Mouse (Mus musculus): ENCODE measurements around the gene Nfatc4. TPM values are rescaled to one million over a fixed set of nuclear protein-coding genes. Genes with fewer than 3 reads are reported as not detected.

Gene Nfatc4
- polyA plus RNA-seq, 1 experiment from 2014 or later, result 0.67 TPM

DNA sequence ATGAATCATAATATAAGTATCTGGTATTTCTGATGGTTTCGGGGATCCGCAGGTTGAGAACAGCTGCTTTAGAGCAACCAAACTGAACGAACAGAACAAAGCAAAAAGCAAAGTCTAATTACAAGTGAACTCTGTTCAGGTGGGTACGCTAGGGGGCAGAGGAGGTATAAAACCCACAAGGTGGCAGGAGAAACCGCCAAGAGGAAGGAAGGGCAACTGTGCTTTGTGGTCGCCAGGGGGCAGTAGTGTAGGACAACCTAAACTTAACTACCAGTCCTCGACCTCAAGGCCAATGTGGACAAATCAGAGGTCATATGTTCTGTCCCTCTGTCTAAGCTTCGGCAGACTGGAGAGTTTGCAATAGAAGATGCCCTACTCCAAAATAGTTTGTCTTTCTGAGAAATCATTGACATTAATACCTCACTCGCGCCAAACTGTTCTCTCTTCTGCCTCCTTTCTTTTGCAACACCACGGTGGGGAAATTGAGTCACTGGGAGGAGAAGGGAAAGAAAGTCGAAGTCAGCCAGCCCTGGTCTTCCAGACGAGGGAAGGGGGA, 431 bp upstream of the Nfatc4 start:
- H3K9me3 ChIP-seq (replicated peaks), result no peaks in the 10 kb centered on the region
- H3K4me2 ChIP-seq, result peak overlapping the region; percentile 76
- no peak overlapping the region for H3K9ac ChIP-seq
- peak overlapping the region; percentile 20; the same call in 1 of the 2 replicates for H3K27ac ChIP-seq (replicated peaks)
- peak overlapping the region; percentile 55 for H3K4me3 ChIP-seq (replicated peaks)
- 4% methylated on average over 13 of the region's 13 CpGs for WGBS (ENCODE audit: insufficient replicate concordance)
- peaks cover 66% of the 10 kb centered on the region for H3K27me3 ChIP-seq
- H3K36me3 ChIP-seq (replicated peaks), result no peaks in the 10 kb centered on the region
- ATAC-seq (ENCODE audit: insufficient read depth), result no peak
- peaks cover 23% of the 10 kb centered on the region for H3K4me1 ChIP-seq (replicated peaks)

DNA sequence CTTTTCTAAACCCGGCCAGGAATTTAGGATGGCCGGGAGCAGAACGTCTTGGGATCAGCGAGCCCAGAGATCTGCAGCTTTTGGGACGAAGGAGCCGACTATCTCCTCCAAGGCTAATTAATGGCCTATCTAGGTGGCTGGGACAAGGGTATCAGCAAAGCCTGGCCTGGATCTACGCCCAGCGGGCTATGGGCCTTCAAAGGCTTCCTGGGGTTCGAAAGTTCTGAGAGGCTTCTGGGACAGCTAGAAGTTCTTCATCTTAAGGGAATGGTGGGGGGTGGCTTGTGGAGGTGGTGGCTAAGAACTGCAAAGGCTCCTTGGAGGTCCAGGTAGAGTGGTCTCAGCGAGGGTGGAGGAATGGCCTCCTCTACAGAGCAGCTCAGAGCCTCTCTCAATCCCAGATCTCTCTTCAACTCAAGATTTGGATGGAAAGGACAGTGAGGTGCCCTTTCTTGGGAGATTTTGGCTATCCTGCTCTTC, 1.1 kb downstream of the Nfatc4 start:
- Histone ChIP-seq H3K27me3 (peaks cover 80% of the 10 kb centered on the region), H3K4me1 (replicated peaks) (peaks cover 23% of the 10 kb centered on the region), H3K9ac (no peak overlapping the region), H3K36me3 (replicated peaks) (no peaks in the 10 kb centered on the region), H3K4me2 (peak overlapping the region; percentile 76), H3K9me3 (replicated peaks) (no peaks in the 10 kb centered on the region), H3K4me3 (replicated peaks) (peak overlapping the region; percentile 55), H3K27ac (replicated peaks) (no peak overlapping the region)
- no peak for ATAC-seq (ENCODE audit: insufficient read depth)
- WGBS (ENCODE audit: insufficient replicate concordance), result 13% methylated on average over 10 of the region's 10 CpGs

GRCm38 (mm10) chr14:55824481-55825215, 1.7 kb downstream of the Nfatc4 start:
- H3K27me3 ChIP-seq, result peaks cover 86% of the 10 kb centered on the region
- ATAC-seq (ENCODE audit: insufficient read depth), result no peak
- WGBS (ENCODE audit: insufficient replicate concordance), result 7% methylated on average over 32 of the region's 32 CpGs
- peak overlapping the region; percentile 26 for H3K4me3 ChIP-seq (replicated peaks)
- H3K9ac ChIP-seq, result no peak overlapping the region
- H3K4me2 ChIP-seq, result peak overlapping the region; percentile 76
- peaks cover 23% of the 10 kb centered on the region for H3K4me1 ChIP-seq (replicated peaks)
- no peak overlapping the region for H3K27ac ChIP-seq (replicated peaks)
- no peaks in the 10 kb centered on the region for H3K36me3 ChIP-seq (replicated peaks)
- H3K9me3 ChIP-seq (replicated peaks), result no peaks in the 10 kb centered on the region

- Histone ChIP-seq H3K4me3 (replicated peaks) (peak overlapping the region; percentile 26), H3K27ac (replicated peaks) (no peak overlapping the region), H3K9me3 (replicated peaks) (no peaks in the 10 kb centered on the region), H3K27me3 (peaks cover 89% of the 10 kb centered on the region), H3K9ac (no peak overlapping the region), H3K4me1 (replicated peaks) (peaks cover 23% of the 10 kb centered on the region), H3K36me3 (replicated peaks) (no peaks in the 10 kb centered on the region), H3K4me2 (peak overlapping the region; percentile 76)
- under 1% methylated on average over 28 of the region's 37 CpGs for WGBS (ENCODE audit: insufficient replicate concordance)
- ATAC-seq (ENCODE audit: insufficient read depth), result no peak
Observed at GRCm38 (mm10) chr14:55825216-55826051, 2.5 kb downstream of the Nfatc4 start.

DNA sequence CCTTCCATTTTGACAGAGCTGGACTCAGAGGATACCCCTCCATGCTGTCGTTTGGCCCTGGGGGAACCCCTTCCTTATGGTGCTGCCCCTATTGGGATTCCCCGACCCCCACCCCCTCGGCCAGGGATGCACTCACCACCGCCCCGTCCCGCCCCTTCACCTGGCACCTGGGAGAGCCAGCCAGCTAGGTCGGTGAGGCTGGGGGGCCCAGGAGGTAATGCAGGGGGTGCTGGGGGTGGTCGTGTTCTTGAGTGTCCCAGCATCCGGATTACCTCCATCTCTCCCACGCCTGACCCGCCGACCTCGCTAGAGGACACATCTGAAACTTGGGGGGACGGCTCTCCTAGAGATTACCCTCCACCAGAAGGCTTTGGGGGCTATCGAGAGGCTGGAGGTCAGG, 3.2 kb downstream of the Nfatc4 start:
- Histone ChIP-seq H3K4me1 (replicated peaks) (peaks cover 23% of the 10 kb centered on the region), H3K9me3 (replicated peaks) (no peaks in the 10 kb centered on the region), H3K36me3 (replicated peaks) (no peaks in the 10 kb centered on the region), H3K27ac (replicated peaks) (no peak overlapping the region), H3K9ac (no peak overlapping the region), H3K4me3 (replicated peaks) (no peak overlapping the region), H3K27me3 (peaks cover 89% of the 10 kb centered on the region), H3K4me2 (peak overlapping the region; percentile 76; the same call in 1 of the 2 replicates)
- WGBS (ENCODE audit: insufficient replicate concordance), result 12% methylated on average over 15 of the region's 15 CpGs
- ATAC-seq (ENCODE audit: insufficient read depth), result no peak

DNA sequence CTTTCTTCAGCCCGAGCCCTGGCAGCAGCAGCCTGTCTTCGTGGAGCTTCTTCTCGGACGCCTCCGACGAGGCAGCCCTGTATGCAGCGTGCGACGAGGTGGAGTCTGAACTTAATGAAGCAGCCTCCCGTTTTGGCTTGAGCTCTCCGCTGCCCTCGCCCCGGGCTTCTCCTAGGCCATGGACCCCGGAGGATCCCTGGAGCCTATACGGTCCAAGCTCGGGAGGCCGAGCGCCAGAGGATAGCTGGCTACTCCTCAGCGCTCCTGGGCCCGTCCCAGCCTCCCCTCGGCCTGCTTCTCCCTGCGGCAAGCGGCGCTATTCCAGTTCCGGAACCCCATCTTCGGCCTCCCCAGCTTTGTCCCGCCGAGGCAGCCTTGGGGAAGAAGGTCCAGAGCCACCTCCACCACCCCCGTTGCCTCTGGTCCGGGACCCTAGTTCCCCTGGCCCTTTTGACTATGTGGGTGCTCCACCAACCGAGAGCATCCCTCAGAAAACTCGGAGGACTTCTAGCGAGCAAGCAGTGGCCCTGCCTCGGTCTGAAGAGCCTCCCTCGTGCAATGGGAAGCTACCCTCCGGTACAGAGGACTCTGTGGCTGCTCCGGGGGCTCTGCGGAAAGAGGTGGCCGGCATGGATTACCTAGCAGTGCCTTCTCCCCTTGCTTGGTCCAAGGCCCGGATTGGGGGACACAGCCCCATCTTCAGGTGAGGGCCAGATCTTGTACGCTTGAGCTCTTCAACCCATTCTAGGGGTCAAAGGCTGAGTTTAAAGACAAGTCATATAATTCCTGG, 3.8 kb downstream of the Nfatc4 start:
- Histone ChIP-seq H3K4me1 (replicated peaks) (peaks cover 23% of the 10 kb centered on the region), H3K9ac (no peak overlapping the region), H3K4me3 (replicated peaks) (no peak overlapping the region), H3K27ac (replicated peaks) (no peak overlapping the region), H3K27me3 (peaks cover 89% of the 10 kb centered on the region), H3K4me2 (peak overlapping the region; percentile 76; the same call in 1 of the 2 replicates), H3K36me3 (replicated peaks) (no peaks in the 10 kb centered on the region), H3K9me3 (replicated peaks) (no peaks in the 10 kb centered on the region)
- 24% methylated on average over 41 of the region's 41 CpGs for WGBS (ENCODE audit: insufficient replicate concordance)
- ATAC-seq (ENCODE audit: insufficient read depth), result no peak

- Histone ChIP-seq H3K27ac (replicated peaks) (no peak overlapping the region), H3K27me3 (peaks cover 71% of the 10 kb centered on the region), H3K9ac (no peak overlapping the region), H3K4me3 (replicated peaks) (no peak overlapping the region), H3K9me3 (replicated peaks) (no peaks in the 10 kb centered on the region), H3K4me2 (no peak overlapping the region), H3K4me1 (replicated peaks) (peaks cover 10% of the 10 kb centered on the region), H3K36me3 (replicated peaks) (no peaks in the 10 kb centered on the region)
- 33% methylated on average over 3 of the region's 3 CpGs for WGBS (ENCODE audit: insufficient replicate concordance)
- no peak for ATAC-seq (ENCODE audit: insufficient read depth)
Observed at GRCm38 (mm10) chr14:55828716-55829263, 5.8 kb downstream of the Nfatc4 start.

- no peak for ATAC-seq (ENCODE audit: insufficient read depth)
- Histone ChIP-seq H3K27me3 (peaks cover 60% of the 10 kb centered on the region), H3K4me1 (replicated peaks) (peaks cover 4% of the 10 kb centered on the region; the same call in 1 of the 2 replicates), H3K36me3 (replicated peaks) (no peaks in the 10 kb centered on the region), H3K4me2 (no peak overlapping the region), H3K27ac (replicated peaks) (no peak overlapping the region), H3K4me3 (replicated peaks) (no peak overlapping the region), H3K9ac (no peak overlapping the region), H3K9me3 (replicated peaks) (no peaks in the 10 kb centered on the region)
- 75% methylated on average over 16 of the region's 16 CpGs for WGBS (ENCODE audit: insufficient replicate concordance)
Observed at GRCm38 (mm10) chr14:55829854-55830253, 6.9 kb downstream of the Nfatc4 start.

- WGBS (ENCODE audit: insufficient replicate concordance), result 53% methylated on average over 4 of the region's 4 CpGs
- Histone ChIP-seq H3K36me3 (replicated peaks) (no peaks in the 10 kb centered on the region), H3K4me1 (replicated peaks) (peaks cover 2% of the 10 kb centered on the region; the same call in 1 of the 2 replicates), H3K9ac (no peak overlapping the region), H3K9me3 (replicated peaks) (no peaks in the 10 kb centered on the region), H3K4me3 (replicated peaks) (no peak overlapping the region), H3K27ac (replicated peaks) (no peak overlapping the region), H3K27me3 (peaks cover 55% of the 10 kb centered on the region), H3K4me2 (no peak overlapping the region)
- no peak for ATAC-seq (ENCODE audit: insufficient read depth)
Observed at GRCm38 (mm10) chr14:55830331-55830730, 7.4 kb downstream of the Nfatc4 start.

DNA sequence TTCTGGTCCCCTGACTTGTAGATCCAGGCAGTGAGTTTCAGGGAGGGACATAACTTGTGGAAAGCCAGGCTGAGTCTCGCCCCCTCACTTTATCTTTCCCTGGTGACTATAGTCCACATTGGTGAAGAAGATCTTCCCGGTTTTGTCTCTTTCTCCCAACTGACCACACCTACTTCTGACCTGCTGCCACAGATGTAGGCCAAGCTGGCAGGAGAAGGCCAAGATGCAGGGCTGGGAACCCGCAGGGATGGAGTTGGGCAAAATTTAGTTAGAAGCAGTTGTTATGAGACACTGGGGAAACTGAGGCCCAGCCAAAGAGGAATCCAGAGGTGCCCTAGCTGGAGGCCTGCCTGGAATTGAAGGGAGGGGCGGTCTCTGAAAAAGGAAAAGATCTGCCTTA, 10.2 kb downstream of the Nfatc4 start:
- WGBS (ENCODE audit: insufficient replicate concordance), result 59% methylated on average over 4 of the region's 4 CpGs
- no peak for ATAC-seq (ENCODE audit: insufficient read depth)

More for the DNA sequence above, 10.2 kb downstream of the Nfatc4 start:
- peaks cover 27% of the 10 kb centered on the region for H3K27me3 ChIP-seq
- no peaks in the 10 kb centered on the region for H3K36me3 ChIP-seq (replicated peaks)
- H3K4me2 ChIP-seq, result no peak overlapping the region
- H3K4me3 ChIP-seq (replicated peaks), result no peak overlapping the region
- H3K4me1 ChIP-seq (replicated peaks), result no peaks in the 10 kb centered on the region
- no peak overlapping the region for H3K9ac ChIP-seq
- H3K9me3 ChIP-seq (replicated peaks), result no peaks in the 10 kb centered on the region
- H3K27ac ChIP-seq (replicated peaks), result no peak overlapping the region
